Mouse (Mus musculus): ENCODE results near the gene Dner. TPM values are rescaled to one million over a fixed set of nuclear protein-coding genes. Genes with fewer than 3 reads are reported as not detected.
A peak's percentile ranks its signal among the peaks of the same experiment; 100 is the strongest.

Dner gene
- total RNA-seq, 2 experiments from 2014 or later = 280 to 333 TPM

- DNase-seq = no peak
- intact Hi-C loops (cut with DNase I) = no loop called here
These were observed 55.6 kb downstream of the Dner start for GRCm38 (mm10) chr1:84640463-84640862.

GRCm38 (mm10) chr1:84636890-84637289, 59.1 kb downstream of the Dner start:
- DNase-seq = no peak
- intact Hi-C loops (cut with DNase I) = no loop called here

- DNase-seq = no peak
- intact Hi-C loops (cut with DNase I) = no loop called here
These were observed 67.8 kb downstream of the Dner start for GRCm38 (mm10) chr1:84628244-84628643.

- peak; percentile 12 for DNase-seq
- intact Hi-C loops (cut with DNase I) = loop anchor here (5.0 kb wide), 1 partner anchor 69 kb away; no protein-coding TSS in a partner anchor
These were observed 73.0 kb downstream of the Dner start for GRCm38 (mm10) chr1:84622978-84623554.

- DNase-seq = peak; percentile 93
- intact Hi-C loops (cut with DNase I) = loop anchor here (5.0 kb wide), 1 partner anchor 71 kb away; no protein-coding TSS in a partner anchor
These were observed 74.7 kb downstream of the Dner start for GRCm38 (mm10) chr1:84621308-84621707.

GRCm38 (mm10) chr1:84619131-84619760, 76.8 kb downstream of the Dner start:
- DNase-seq = no peak
- intact Hi-C loops (cut with DNase I) = no loop called here

- intact Hi-C loops (cut with DNase I) = no loop called here
- DNase-seq = no peak
These were observed 77.9 kb downstream of the Dner start for GRCm38 (mm10) chr1:84618094-84618493.

- no peak for DNase-seq
- intact Hi-C loops (cut with DNase I) = no loop called here
These were observed 79.9 kb downstream of the Dner start for GRCm38 (mm10) chr1:84616133-84616532.

- no peak for DNase-seq
- intact Hi-C loops (cut with DNase I) = no loop called here
These were observed 81.4 kb downstream of the Dner start for GRCm38 (mm10) chr1:84614596-84614995.

- DNase-seq = no peak
- intact Hi-C loops (cut with DNase I) = no loop called here
These were observed 82.9 kb downstream of the Dner start for GRCm38 (mm10) chr1:84613119-84613518.

GRCm38 (mm10) chr1:84611331-84611730, 84.7 kb downstream of the Dner start:
- no peak for DNase-seq
- intact Hi-C loops (cut with DNase I) = no loop called here

- DNase-seq = no peak
- intact Hi-C loops (cut with DNase I) = no loop called here
These were observed 97.0 kb downstream of the Dner start for GRCm38 (mm10) chr1:84599025-84599424.

GRCm38 (mm10) chr1:84596023-84596422, 100.0 kb downstream of the Dner start:
- intact Hi-C loops (cut with DNase I) = no loop called here
- DNase-seq = peak; percentile 29

GRCm38 (mm10) chr1:84592394-84592793, 103.6 kb downstream of the Dner start:
- DNase-seq = no peak
- intact Hi-C loops (cut with DNase I) = no loop called here

GRCm38 (mm10) chr1:84590534-84590933, 105.5 kb downstream of the Dner start:
- no peak for DNase-seq

GRCm38 (mm10) chr1:84585434-84585833, 110.6 kb downstream of the Dner start:
- intact Hi-C loops (cut with DNase I) = loop anchor here (10.0 kb wide), 2 partner anchors 109 to 841 kb away; partner anchors contain the start of gene Dner
- DNase-seq = peak; percentile 19

More at GRCm38 (mm10) chr1:84590534-84590933, 105.5 kb downstream of the Dner start:
- intact Hi-C loops (cut with DNase I) = no loop called here

GRCm38 (mm10) chr1:84581812-84582211, 114.2 kb downstream of the Dner start:
- peak; percentile 72 for DNase-seq
- intact Hi-C loops (cut with DNase I) = loop anchor here (10.0 kb wide), 2 partner anchors 113 to 837 kb away; partner anchors contain the start of gene Dner

GRCm38 (mm10) chr1:84561841-84562240, 134.2 kb downstream of the Dner start:
- no peak for DNase-seq
- intact Hi-C loops (cut with DNase I) = no loop called here

- no peak for DNase-seq
- intact Hi-C loops (cut with DNase I) = no loop called here
These were observed 134.6 kb downstream of the Dner start for GRCm38 (mm10) chr1:84561387-84561786.

- DNase-seq = no peak
- intact Hi-C loops (cut with DNase I) = no loop called here
These were observed 139.2 kb downstream of the Dner start for GRCm38 (mm10) chr1:84556546-84557511.

- no peak for DNase-seq
- intact Hi-C loops (cut with DNase I) = no loop called here
These were observed 144.0 kb downstream of the Dner start for GRCm38 (mm10) chr1:84552005-84552404.
